Mouse (Mus musculus) MEL (cell line): ENCODE measurements at regions not wholly inside any gene's neighbourhood (a gene's known extent, or its start where the extent isn't known, plus 50 kb on each side); places are given as distances from the start of the nearest gene placed in this dataset.

Source experiments
- CTCF ChIP-seq, 3 experiments: IDR thresholded peaks in 2 of 3; conservative IDR thresholded peaks in 1 of 3; 2 replicates each; pipeline ENCODE4 v1.5.1; 2011 to 2012; ENCODE audit warnings: low read length in 3 of 3, low read depth in 2 of 3, mild to moderate bottlenecking in 2 of 3, improper control_type of control experiment in 1 of 3, inconsistent platforms in 1 of 3, mixed read lengths in 1 of 3, moderate library complexity in 1 of 3; ENCODE audit not compliant: control insufficient read depth in 1 of 3, insufficient read depth in 1 of 3, poor library complexity in 1 of 3, severe bottlenecking in 1 of 3
- EP300 ChIP-seq, 2 experiments: IDR thresholded peaks; 2 replicates each; pipeline ENCODE4 v1.6.1; 2011; ENCODE audit warnings: improper control_type of control experiment in 2 of 2, low read length in 2 of 2, low read depth in 1 of 2, mild to moderate bottlenecking in 1 of 2
- POLR2AphosphoS2 ChIP-seq: IDR thresholded peaks from 2 replicates; pipeline ENCODE4 v1.6.1; 2011; ENCODE audit warnings: low read length, improper control_type of control experiment
- SIN3A ChIP-seq: IDR thresholded peaks from 2 replicates; pipeline ENCODE4 v1.6.1; 2012; ENCODE audit warnings: low read length, improper control_type of control experiment, inconsistent platforms
- ZC3H11A ChIP-seq: IDR thresholded peaks from 2 replicates; pipeline ENCODE4 v1.6.1; 2012; ENCODE audit warnings: low read depth, mild to moderate bottlenecking, inconsistent platforms, low read length, improper control_type of control experiment

DNA sequence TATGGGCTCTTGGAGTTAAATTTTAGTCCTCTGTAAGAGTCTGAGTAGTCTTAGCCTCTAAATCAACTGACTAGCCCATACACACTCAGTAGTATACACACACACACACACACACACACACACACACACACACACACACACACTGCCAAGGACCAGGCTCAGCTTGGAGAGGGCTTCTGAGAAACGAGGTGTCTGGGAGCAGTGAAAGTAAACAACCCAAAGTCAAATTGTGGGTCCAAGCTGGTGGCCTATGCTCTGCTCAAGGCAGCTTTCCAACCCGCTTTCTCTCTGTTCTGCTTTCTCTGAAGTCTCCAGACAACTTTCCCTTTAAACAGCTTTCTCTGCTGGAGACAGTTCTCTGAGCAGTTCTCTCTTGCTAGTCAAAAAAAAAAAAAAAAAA lies 157.6 kb upstream of the Ubash3b start:
- TF ChIP-seq SIN3A, result no peak
- TF ChIP-seq CTCF (IDR thresholded peaks at IDR 0.05 in 2 of 3, conservative IDR thresholded peaks at IDR 0.05 in 1 of 3; ENCODE audit: control insufficient read depth in 1 of 3, insufficient read depth in 1 of 3, low read depth in 2 of 3, low read length in 3 of 3, poor library complexity in 1 of 3, severe bottlenecking in 1 of 3), result no peak
- TF ChIP-seq ZC3H11A, result no peak
- TF ChIP-seq EP300 (IDR thresholded peaks at IDR 0.05; ENCODE audit: low read depth in 1 of 2, low read length in 2 of 2), result no peak
- TF ChIP-seq POLR2AphosphoS2, result no peak
